Mouse (Mus musculus): ENCODE measurements at regions not wholly inside any gene's neighbourhood (a gene's known extent, or its start where the extent isn't known, plus 50 kb on each side); places are given as distances from the start of the nearest gene placed in this dataset.

- TF ChIP-seq POLR2A (IDR thresholded peaks at IDR 0.05; ENCODE audit: control insufficient read depth, low read depth, low read length) (no peak), CTCF (IDR thresholded peaks at IDR 0.05; ENCODE audit: control insufficient read depth, insufficient read depth, insufficient replicate concordance, low read depth, low read length) (no peak)
These were observed 189.8 kb upstream of the Cxcr4 start for GRCm38 (mm10) chr1:128781871-128782270.
